Mouse (Mus musculus) cortical plate, adult 2 months (tissue): ENCODE measurements around the gene Fam207a.

Experiments used
- CTCF ChIP-seq: fragments of 200-500 bp; IDR thresholded peaks from 2 replicates; pipeline ENCODE4 v1.5.1; 2011; ENCODE audit warnings: mild to moderate bottlenecking, control low read depth, low read length; ENCODE audit not compliant: insufficient read depth; ENCODE audit errors: extremely low read depth
- POLR2A ChIP-seq: fragments of 200-500 bp; IDR thresholded peaks from 2 replicates; pipeline ENCODE4 v1.6.1; 2011; ENCODE audit warnings: mild to moderate bottlenecking, low read length, control low read depth; ENCODE audit not compliant: insufficient read depth; ENCODE audit errors: extremely low read depth

DNA sequence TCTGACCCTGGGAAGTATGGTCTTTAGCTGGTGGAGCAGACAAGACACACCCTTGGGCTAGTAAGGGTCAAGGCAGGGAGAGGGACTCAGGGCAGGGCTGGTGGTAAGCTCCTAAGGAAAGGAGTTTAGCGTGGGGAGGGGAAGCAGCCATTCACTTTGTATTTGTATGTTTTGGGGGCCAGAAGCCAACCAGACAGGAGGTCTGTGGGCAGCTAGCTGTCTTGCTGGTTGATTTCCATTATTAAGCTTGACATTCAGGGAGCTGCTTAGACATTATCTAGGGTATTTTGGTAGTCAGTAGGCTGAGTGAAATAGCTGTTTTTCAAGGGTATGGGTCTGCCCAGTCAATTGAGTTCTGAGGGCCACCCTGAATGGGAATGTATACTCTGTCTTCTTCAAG is 77.6 kb downstream of the Fam207a start:
- TF ChIP-seq POLR2A (no peak), CTCF (no peak)
